Mouse (Mus musculus) olfactory bulb, adult 2 months (tissue): ENCODE measurements around the gene Tctex1d4.

Experiments used
- CTCF ChIP-seq: fragments of 200-500 bp; IDR thresholded peaks from 2 replicates; pipeline ENCODE4 v1.5.1; 2012; ENCODE audit warnings: low read depth, mild to moderate bottlenecking, low read length, moderate library complexity; ENCODE audit not compliant: insufficient read depth
- POLR2A ChIP-seq: fragments of 200-500 bp; IDR thresholded peaks from 2 replicates; pipeline ENCODE4 v1.6.1; 2012; ENCODE audit warnings: mild to moderate bottlenecking, low read depth, low read length, moderate library complexity; ENCODE audit not compliant: insufficient read depth

DNA sequence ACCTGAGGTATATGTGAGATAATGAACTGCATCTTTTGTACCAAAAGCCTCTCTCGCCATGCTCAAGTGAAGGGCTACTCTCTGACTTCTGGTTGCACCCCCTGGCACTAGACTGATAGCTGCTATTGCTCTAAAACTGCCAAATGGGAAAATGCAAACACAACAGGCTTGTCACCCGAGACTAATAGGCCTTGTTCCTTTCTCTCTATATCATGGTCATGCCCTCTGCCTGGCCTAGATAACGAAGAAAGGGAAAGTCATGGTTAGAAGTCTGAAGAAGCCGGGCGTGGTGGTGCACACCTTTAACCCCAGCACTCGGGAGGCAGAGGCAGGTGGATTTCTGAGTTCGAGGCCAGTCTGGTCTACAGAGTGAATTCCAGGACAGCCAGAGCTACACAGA, 36.0 kb upstream of the Tctex1d4 start:
- TF ChIP-seq POLR2A, result no peak
- TF ChIP-seq CTCF, result no peak
